Mouse (Mus musculus) ES-Bruce4 (cell line): ENCODE data around the gene Six5. TPM values are rescaled to one million over a fixed set of nuclear protein-coding genes. Genes with fewer than 3 reads are reported as not detected.

Experiments used
- H3K27ac ChIP-seq: 2 replicates; pipeline ENCODE4 v1.5.1; 2012; ENCODE audit warnings: low read length, inconsistent platforms; ENCODE audit not compliant: insufficient read depth
- H3K27me3 ChIP-seq: 2 replicates; pipeline ENCODE4 v1.6.1; 2012; ENCODE audit warnings: mild to moderate bottlenecking, low read length, inconsistent platforms; ENCODE audit not compliant: control insufficient read depth, poor library complexity, insufficient read depth, severe bottlenecking
- H3K36me3 ChIP-seq: 2 replicates; pipeline ENCODE4 v1.6.1; 2012; ENCODE audit warnings: inconsistent platforms, mild to moderate bottlenecking, low read length, moderate library complexity; ENCODE audit not compliant: control insufficient read depth, poor library complexity, insufficient read depth, severe bottlenecking
- H3K4me1 ChIP-seq: one replicate; pipeline ENCODE4 v1.8.1; 2011; ENCODE audit warnings: low read length; ENCODE audit not compliant: control insufficient read depth, insufficient read depth
- H3K4me3 ChIP-seq: 2 replicates; pipeline ENCODE4 v1.5.1; 2011; ENCODE audit warnings: low read depth, mild to moderate bottlenecking, low read length
- H3K9ac ChIP-seq: 2 replicates; pipeline ENCODE4 v1.6.1; 2012; ENCODE audit warnings: low read depth, mild to moderate bottlenecking, inconsistent platforms; ENCODE audit not compliant: poor library complexity, severe bottlenecking
- H3K9me3 ChIP-seq: replicated peaks from 2 replicates; pipeline ENCODE4 v1.6.1; 2012; ENCODE audit warnings: mild to moderate bottlenecking, low read length, inconsistent platforms; ENCODE audit not compliant: control insufficient read depth, poor library complexity, insufficient read depth, severe bottlenecking
- CTCF ChIP-seq: IDR thresholded peaks from one replicate; pipeline ENCODE4 v1.8.1; 2011; ENCODE audit warnings: low read depth, low read length
- EP300 ChIP-seq: IDR thresholded peaks from 2 replicates; pipeline ENCODE4 v1.6.1; 2011; ENCODE audit warnings: low read depth, low read length; ENCODE audit not compliant: insufficient read depth
- POLR2A ChIP-seq: IDR thresholded peaks from one replicate; pipeline ENCODE4 v1.8.1; 2011; ENCODE audit warnings: low read length; ENCODE audit not compliant: insufficient read depth
- polyA plus RNA-seq: library from polyadenylated mRNA; stranded (reverse); fragments of >200 nt; gene quantifications from 2 replicates; pipeline ENCODE4 v1.2.4, GENCODE M21; 2011; ENCODE audit warnings: low read depth; ENCODE audit not compliant: missing spikeins, insufficient read depth, insufficient read length

Six5 gene
- polyA plus RNA-seq, 1 experiment = 2.7 TPM

DNA sequence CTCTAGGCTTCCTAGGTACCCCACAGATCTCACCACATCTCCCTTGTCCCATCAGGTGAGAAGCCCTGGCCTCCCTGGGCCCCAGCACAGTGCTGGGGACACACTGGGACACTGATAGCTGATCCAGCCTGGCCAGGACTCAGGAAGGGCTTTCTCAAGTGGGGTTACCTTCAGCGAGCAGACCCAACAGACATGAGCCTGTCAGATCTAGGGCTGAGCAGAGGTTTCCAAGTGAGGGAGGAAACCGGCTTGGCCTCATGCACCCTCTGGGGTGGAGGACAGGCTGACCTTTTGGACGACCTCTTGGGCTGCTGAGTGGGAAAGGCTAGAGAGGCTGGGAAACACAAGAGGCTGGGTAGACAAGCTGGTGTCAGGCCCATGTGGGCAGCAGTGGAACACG, 43.2 kb upstream of the Six5 start:
- H3K9ac ChIP-seq = no peak overlapping the region
- no peaks in the 10 kb centered on the region for H3K27me3 ChIP-seq
- peaks cover 27% of the 10 kb centered on the region for H3K36me3 ChIP-seq
- H3K4me3 ChIP-seq = no peak overlapping the region
- no peak overlapping the region for H3K27ac ChIP-seq
- no peak for TF ChIP-seq EP300
- no peak for TF ChIP-seq POLR2A
- no peak for TF ChIP-seq CTCF
- H3K9me3 ChIP-seq = no peaks in the 10 kb centered on the region
- H3K4me1 ChIP-seq = no peaks in the 10 kb centered on the region

DNA sequence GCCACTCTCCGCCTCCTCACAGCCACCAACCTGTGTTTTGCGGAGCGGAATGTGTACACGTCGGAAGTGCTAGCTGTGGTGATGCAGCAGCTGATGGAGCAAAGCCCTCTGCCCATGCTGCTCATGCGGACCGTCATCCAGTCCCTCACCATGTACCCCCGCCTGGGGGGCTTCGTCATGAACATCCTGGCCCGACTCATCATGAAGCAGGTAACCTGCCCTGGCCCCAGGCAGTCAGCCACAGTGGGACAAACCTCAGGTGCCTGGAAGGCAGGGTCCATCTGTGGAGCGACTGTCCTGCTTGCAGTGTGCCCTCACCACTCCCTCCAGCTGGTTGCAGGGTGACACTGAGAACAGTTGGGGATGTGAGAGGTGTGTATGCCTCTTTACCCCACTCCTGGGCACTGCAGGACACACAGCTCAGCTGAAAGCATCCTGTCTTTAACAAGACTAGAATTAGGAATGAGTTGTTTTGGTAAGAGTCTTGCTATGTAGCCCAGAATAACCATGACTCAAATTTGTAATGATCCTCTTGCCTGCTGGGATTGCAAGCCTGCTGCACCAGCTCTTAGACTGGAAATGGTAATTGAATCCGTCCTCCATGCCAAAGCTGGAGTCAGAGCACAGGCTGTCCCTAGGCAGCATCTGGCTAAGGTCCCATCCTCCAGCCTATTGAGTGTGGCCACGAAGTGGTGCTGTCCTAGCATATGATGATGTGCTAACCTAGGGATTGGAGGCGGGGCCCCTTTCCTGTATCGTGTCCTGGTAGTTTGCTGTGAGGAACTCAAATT, 41.9 kb upstream of the Six5 start:
- no peak overlapping the region for H3K4me3 ChIP-seq
- H3K36me3 ChIP-seq = peaks cover 24% of the 10 kb centered on the region

DNA sequence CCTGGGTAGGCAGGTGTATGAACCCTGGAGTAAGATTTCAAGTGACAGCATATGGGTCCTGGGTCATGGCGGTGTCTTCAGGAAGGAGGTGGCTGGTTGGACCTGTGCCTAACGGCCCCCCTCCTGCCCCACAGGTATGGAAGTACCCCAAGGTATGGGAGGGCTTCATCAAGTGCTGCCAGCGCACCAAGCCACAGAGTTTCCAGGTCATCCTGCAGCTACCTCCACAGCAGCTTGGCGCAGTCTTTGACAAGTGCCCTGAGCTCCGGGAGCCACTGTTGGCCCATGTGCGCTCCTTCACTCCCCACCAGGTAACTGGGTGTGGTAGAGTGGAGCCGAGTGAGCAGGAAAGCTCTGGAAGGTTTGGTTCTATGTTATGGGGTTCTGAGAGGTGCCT, 41.3 kb upstream of the Six5 start:
- H3K27ac ChIP-seq = no peak overlapping the region
- TF ChIP-seq CTCF (no peak), EP300 (no peak), POLR2A (no peak)
- peaks cover 20% of the 10 kb centered on the region for H3K36me3 ChIP-seq
- no peaks in the 10 kb centered on the region for H3K27me3 ChIP-seq
- H3K4me3 ChIP-seq = no peak overlapping the region
- H3K4me1 ChIP-seq = no peaks in the 10 kb centered on the region
- H3K9me3 ChIP-seq = no peaks in the 10 kb centered on the region
- no peak overlapping the region for H3K9ac ChIP-seq

More for the DNA sequence above, 41.9 kb upstream of the Six5 start:
- Histone ChIP-seq H3K27me3 (no peaks in the 10 kb centered on the region), H3K27ac (no peak overlapping the region), H3K9ac (no peak overlapping the region), H3K4me1 (no peaks in the 10 kb centered on the region), H3K9me3 (no peaks in the 10 kb centered on the region)
- TF ChIP-seq POLR2A = no peak
- no peak for TF ChIP-seq CTCF
- no peak for TF ChIP-seq EP300

DNA sequence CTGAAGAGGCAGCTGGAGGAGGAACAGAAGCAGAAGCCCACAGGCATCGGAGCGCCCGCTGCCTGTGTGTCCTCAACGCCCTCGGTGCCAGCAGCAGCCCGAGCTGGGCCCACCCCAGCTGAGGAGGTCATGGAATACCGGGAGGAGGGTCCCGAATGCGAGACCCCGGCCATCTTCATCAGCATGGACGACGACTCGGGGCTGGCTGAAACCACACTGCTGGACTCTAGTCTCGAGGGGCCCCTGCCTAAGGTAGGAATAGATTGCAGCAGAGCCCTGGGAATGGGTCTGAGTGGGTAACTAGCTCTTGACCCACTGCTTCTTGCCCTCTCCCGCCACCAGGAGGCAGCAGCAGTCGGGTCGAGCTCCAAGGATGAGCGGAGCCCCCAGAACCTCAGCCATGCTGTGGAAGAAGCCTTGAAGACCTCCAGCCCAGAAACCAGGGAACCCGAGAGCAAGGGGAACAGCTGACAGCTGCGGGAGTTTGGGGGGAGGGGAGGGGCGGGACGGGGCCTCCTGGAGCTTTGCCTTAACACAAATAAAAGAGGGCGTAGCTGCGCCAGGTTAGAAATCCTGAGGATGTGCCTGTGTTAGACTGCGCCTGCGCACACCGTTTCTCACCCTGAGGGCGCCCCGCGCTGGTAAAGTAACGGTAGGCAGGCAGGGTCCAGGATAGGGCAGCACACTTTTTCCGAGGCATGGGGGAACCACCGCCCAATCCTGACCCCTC, 40.2 kb upstream of the Six5 start, which contains the start of gene Rsph6a:
TSS of gene Rsph6a (plus strand) at position 644 of the 730 bp plus-strand sequence.
- Histone ChIP-seq H3K4me3 (no peak within 1 kb of the TSS), H3K27me3 (no peaks in the 10 kb centered on the region), H3K27ac (no peak within 1 kb of the TSS), H3K36me3 (peaks cover 13% of the 10 kb centered on the region; the same call in 1 of the 2 replicates), H3K9ac (0 out of 2 replicates have a peak within 1 kb of the TSS, but pooled peaks have one; percentile 14), H3K9me3 (no peaks in the 10 kb centered on the region), H3K4me1 (no peaks in the 10 kb centered on the region)
- TF ChIP-seq CTCF (peak; percentile 69), EP300 (no peak), POLR2A (no peak)

DNA sequence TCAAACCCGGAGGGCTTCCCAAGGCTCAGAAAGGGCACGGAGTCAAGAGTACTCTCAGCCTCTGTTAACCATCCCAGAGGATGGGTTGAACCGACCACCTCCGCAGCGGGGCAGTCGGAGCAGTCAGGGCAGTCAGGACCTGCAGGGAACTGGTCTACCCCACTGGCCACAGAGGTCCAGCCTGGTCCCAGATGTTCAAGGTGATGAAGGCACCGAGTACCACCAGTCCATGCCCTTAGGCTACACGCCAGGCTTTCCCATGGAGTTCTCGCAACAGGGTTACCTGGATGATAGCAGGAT, 39.7 kb upstream of the Six5 start:
- no peak overlapping the region for H3K4me3 ChIP-seq
- no peaks in the 10 kb centered on the region for H3K9me3 ChIP-seq
- peaks cover 8% of the 10 kb centered on the region; the same call in 1 of the 2 replicates for H3K36me3 ChIP-seq
- TF ChIP-seq CTCF (no peak), POLR2A (no peak), EP300 (no peak)
- H3K27me3 ChIP-seq = no peaks in the 10 kb centered on the region
- H3K27ac ChIP-seq = no peak overlapping the region
- no peak overlapping the region for H3K9ac ChIP-seq
- H3K4me1 ChIP-seq = no peaks in the 10 kb centered on the region

DNA sequence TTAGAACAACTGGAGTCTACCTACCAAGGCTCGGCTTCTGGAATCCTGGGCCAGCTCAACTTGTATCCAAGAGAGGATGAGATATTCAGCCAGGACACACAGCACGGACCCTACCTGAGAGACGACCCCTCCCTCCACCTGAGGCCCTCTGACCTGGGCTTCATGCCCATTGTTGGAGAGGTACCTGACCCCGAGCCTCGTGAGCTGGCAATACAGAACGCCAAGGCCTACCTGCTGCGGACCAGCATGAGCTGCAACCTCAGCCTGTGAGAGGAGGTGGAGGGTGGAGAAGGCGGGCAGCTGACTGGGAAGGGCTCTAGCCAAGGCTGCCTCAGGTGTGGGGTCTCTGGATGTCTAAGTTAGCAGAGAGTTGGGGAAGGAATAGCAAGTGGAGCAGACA, 39.3 kb upstream of the Six5 start:
- H3K4me3 ChIP-seq = no peak overlapping the region
- no peaks in the 10 kb centered on the region for H3K4me1 ChIP-seq
- H3K27ac ChIP-seq = no peak overlapping the region
- H3K27me3 ChIP-seq = no peaks in the 10 kb centered on the region
- no peak overlapping the region for H3K9ac ChIP-seq
- no peaks in the 10 kb centered on the region for H3K9me3 ChIP-seq
- peaks cover 4% of the 10 kb centered on the region; the same call in 1 of the 2 replicates for H3K36me3 ChIP-seq
- TF ChIP-seq CTCF (no peak), EP300 (no peak), POLR2A (no peak)
